Mouse (Mus musculus) heart, embryonic 15.5 days (tissue): ENCODE measurements around the gene Parp9. TPM values are rescaled to one million over a fixed set of nuclear protein-coding genes. Genes with fewer than 3 reads are reported as not detected.
A peak's percentile ranks its signal among the peaks of the same experiment; 100 is the strongest.
"Not testable (repeated sequence)": the region's sequence is repeated elsewhere in the genome, so short reads cannot be mapped to it uniquely, and the experiment has no call there.

Experiments used
- ATAC-seq: fragments of 200-750 bp; cut with Nextera tagmentation; replicated peaks from 2 replicates; pipeline ENCODE4 v1.8.0; 2017; ENCODE audit warnings: low read depth, moderate TSS enrichment; ENCODE audit not compliant: insufficient number of reproducible peaks, insufficient read depth, low FRiP score
- H3K27ac ChIP-seq: fragments of 300-500 bp; sonication (generic); 2 replicates; pipeline ENCODE4 v1.5.1; 2015; ENCODE audit warnings: mild to moderate bottlenecking, inconsistent platforms
- H3K27me3 ChIP-seq: fragments of 300-500 bp; sonication (generic); 2 replicates; pipeline ENCODE4 v1.6.1; 2015; ENCODE audit warnings: inconsistent platforms
- H3K36me3 ChIP-seq: fragments of 300-500 bp; sonication (generic); 2 replicates; pipeline ENCODE4 v1.6.1; 2015; ENCODE audit warnings: mild to moderate bottlenecking, inconsistent platforms
- H3K4me1 ChIP-seq: fragments of 300-500 bp; sonication (generic); replicated peaks from 2 replicates; pipeline ENCODE4 v1.6.1; 2015; ENCODE audit warnings: inconsistent platforms
- H3K4me2 ChIP-seq: fragments of 300-500 bp; sonication (generic); 2 replicates; pipeline ENCODE4 v1.6.1; 2015; ENCODE audit warnings: inconsistent platforms, mild to moderate bottlenecking, moderate library complexity
- H3K4me3 ChIP-seq: fragments of 300-500 bp; sonication (generic); 2 replicates; pipeline ENCODE4 v1.5.1; 2015; ENCODE audit warnings: mild to moderate bottlenecking, inconsistent platforms
- H3K9ac ChIP-seq: fragments of 300-500 bp; sonication (generic); 2 replicates; pipeline ENCODE4 v1.6.1; 2015; ENCODE audit warnings: mild to moderate bottlenecking, inconsistent platforms
- H3K9me3 ChIP-seq: fragments of 300-500 bp; sonication (generic); replicated peaks from 2 replicates; pipeline ENCODE4 v1.6.1; 2016; ENCODE audit warnings: inconsistent platforms
- WGBS: fragments of 180-500 bp; shearing (Covaris S2); methylation state at CpG from one replicate; pipeline ENCODE4 v1.1.7; 2015; ENCODE audit warnings: mixed read lengths; 5-methylcytosine and 5-hydroxymethylcytosine counted together
- polyA plus RNA-seq: library from polyadenylated mRNA; unstranded; fragments of >200 nt; fragmentation: Nextera tagmentation; extraction: Ambion mirVana; gene quantifications from 2 replicates; pipeline ENCODE4 v1.2.1, GENCODE M21; 2015

The Parp9 gene
- 8.4 and 11.1 TPM in 2 replicates for polyA plus RNA-seq

DNA sequence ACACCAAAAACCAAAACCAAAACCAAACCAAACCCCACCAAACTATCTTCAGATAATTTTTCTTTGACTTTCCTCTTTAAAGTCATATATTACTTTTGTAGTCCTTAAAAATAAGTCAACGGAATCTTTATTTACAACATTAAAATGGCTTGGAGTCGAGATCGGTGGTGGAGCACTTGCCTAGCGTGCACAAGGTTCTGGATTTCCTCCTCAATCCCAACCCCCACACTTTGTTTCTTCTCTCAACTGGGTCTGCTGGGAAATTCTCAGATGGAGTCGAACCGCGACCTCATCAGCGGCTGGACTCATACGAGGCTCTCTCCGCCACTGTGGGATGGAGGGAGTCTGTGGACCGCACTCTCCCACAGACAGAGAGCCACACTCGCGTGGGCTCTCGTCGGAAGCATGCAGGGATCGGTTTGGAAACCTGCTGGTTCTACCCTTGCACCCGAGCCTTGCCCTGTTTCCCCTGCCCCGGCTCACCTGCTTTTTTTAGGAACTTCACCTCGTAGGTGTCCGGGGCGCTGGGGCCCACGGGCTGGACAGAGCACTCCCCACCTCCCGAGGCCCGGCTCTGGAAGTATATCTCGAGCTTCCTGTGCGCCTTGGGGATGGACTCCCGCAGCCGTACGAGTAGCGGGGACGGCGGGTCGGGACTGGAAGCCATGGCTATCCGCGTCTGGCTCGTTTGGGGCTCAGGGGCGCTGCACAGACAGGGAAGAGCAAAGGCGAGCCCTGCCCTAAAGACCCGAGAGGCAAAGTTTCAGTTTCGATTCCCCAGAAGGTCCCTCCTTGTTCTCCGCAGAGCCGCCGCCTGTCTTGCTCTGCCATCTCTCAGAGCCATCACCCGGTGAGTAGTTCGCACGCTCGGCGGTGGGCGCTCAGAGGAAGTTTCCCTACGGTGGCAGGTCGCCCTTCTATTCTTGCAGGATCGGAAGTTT is at the start of gene Parp9, which contains the start of gene Dtx3l:
Gene Parp9, plus strand, starts transcription at position 260 of the 941 bp plus-strand sequence.
Gene Dtx3l, minus strand, starts transcription at position 941 of the 941 bp plus-strand sequence.
- peak within 1 kb of the TSS; percentile 74 for H3K4me2 ChIP-seq
- H3K9me3 ChIP-seq, result no peaks in the 10 kb centered on the region
- peak within 1 kb of the TSS; percentile 80 for H3K9ac ChIP-seq
- peak within 1 kb of the TSS; percentile 78 for H3K27ac ChIP-seq
- H3K27me3 ChIP-seq, result no peaks in the 10 kb centered on the region
- peak; percentile 54 for ATAC-seq
- peak within 1 kb of the TSS; percentile 81 for H3K4me3 ChIP-seq
- H3K36me3 ChIP-seq, result peaks cover 6% of the 10 kb centered on the region; the same call in 1 of the 2 replicates
- 1% methylated on average over 52 of the region's 52 CpGs for WGBS
- H3K4me1 ChIP-seq, result peaks cover 8% of the 10 kb centered on the region; the same call in 1 of the 2 replicates

DNA sequence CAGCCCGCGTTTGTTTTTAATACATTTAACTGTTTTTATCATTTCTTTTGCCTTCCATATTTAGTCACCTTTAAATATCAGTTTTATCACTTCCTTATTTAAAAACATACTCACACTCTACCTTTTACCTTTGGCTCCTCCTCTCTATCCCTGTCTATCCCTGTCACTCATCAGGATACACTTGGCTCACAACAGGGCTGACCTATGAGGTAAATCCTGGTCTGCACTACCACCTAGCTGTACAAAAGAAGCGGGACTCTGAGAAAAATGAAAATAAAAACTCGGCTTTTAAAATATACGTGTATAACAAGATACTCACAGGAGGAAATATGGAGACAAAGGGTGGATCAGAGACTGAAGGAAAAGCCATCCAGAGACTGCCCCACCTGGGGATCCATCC is 49.4 kb upstream of the Parp9 start:
- H3K4me2 ChIP-seq, result no peak overlapping the region
- 86% methylated on average over 5 of the region's 5 CpGs for WGBS
- H3K9ac ChIP-seq, result no peak overlapping the region
- no peaks in the 10 kb centered on the region for H3K27me3 ChIP-seq
- no peaks in the 10 kb centered on the region for H3K4me1 ChIP-seq
- H3K9me3 ChIP-seq, result no peaks in the 10 kb centered on the region
- H3K4me3 ChIP-seq, result no peak overlapping the region
- no peak for ATAC-seq
- H3K36me3 ChIP-seq, result no peaks in the 10 kb centered on the region
- no peak overlapping the region for H3K27ac ChIP-seq

- H3K27ac ChIP-seq, result no peak overlapping the region
- no peak for ATAC-seq
- WGBS, result 77% methylated on average over 3 of the region's 3 CpGs
Measured at GRCm38 (mm10) chr16:35890645-35891044, 47.6 kb upstream of the Parp9 start.

DNA sequence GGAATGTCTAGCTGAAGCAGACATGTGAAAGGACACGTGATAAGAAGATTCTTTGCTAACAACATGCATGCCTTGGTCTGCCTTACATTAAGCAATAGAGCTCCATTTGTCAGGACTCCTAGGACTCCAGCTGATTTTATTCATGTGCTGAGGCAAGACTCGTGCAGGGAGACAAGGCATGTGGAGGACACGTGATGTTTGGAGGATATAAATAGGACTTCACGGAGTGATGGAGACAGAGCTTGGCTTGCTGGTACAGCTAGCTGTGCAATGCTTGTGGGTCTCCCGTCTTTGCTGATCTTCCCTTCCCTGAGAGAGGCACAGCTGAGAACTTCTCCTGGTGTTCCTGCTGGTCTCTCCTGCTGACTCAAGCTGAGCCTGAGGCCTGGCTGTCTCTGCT is 46.7 kb upstream of the Parp9 start:
- not testable (repeated sequence) for ATAC-seq, H3K27me3 ChIP-seq, H3K4me2 ChIP-seq, H3K27ac ChIP-seq, H3K36me3 ChIP-seq, H3K9ac ChIP-seq, H3K9me3 ChIP-seq, H3K4me1 ChIP-seq, H3K4me3 ChIP-seq
- 47% methylated on average over 5 of the region's 5 CpGs for WGBS

More at GRCm38 (mm10) chr16:35890645-35891044, 47.6 kb upstream of the Parp9 start:
- no peaks in the 10 kb centered on the region for H3K36me3 ChIP-seq
- no peaks in the 10 kb centered on the region for H3K27me3 ChIP-seq
- H3K4me2 ChIP-seq, result no peak overlapping the region
- no peaks in the 10 kb centered on the region for H3K9me3 ChIP-seq
- no peaks in the 10 kb centered on the region for H3K4me1 ChIP-seq
- H3K9ac ChIP-seq, result no peak overlapping the region
- no peak overlapping the region for H3K4me3 ChIP-seq

GRCm38 (mm10) chr16:35894997-35895396 is 43.3 kb upstream of the Parp9 start:
- no peak overlapping the region for H3K4me3 ChIP-seq
- H3K9ac ChIP-seq, result no peak overlapping the region
- ATAC-seq, result no peak
- no peak overlapping the region for H3K4me2 ChIP-seq
- H3K27me3 ChIP-seq, result no peaks in the 10 kb centered on the region
- WGBS, result 55% methylated on average over 6 of the region's 6 CpGs
- H3K4me1 ChIP-seq, result no peaks in the 10 kb centered on the region
- no peak overlapping the region for H3K27ac ChIP-seq
- H3K36me3 ChIP-seq, result no peaks in the 10 kb centered on the region
- H3K9me3 ChIP-seq, result no peaks in the 10 kb centered on the region

GRCm38 (mm10) chr16:35900541-35900940 is 37.7 kb upstream of the Parp9 start:
- Histone ChIP-seq H3K4me3 (no peak overlapping the region), H3K9ac (no peak overlapping the region), H3K9me3 (no peaks in the 10 kb centered on the region), H3K4me2 (no peak overlapping the region), H3K4me1 (no peaks in the 10 kb centered on the region), H3K27me3 (no peaks in the 10 kb centered on the region), H3K27ac (no peak overlapping the region), H3K36me3 (no peaks in the 10 kb centered on the region)
- ATAC-seq, result no peak
- 72% methylated on average over 3 of the region's 3 CpGs for WGBS

- H3K27me3 ChIP-seq, result no peaks in the 10 kb centered on the region
- H3K4me3 ChIP-seq, result no peak overlapping the region
- no peak for ATAC-seq
- H3K9ac ChIP-seq, result no peak overlapping the region
- H3K27ac ChIP-seq, result no peak overlapping the region
- no peak overlapping the region for H3K4me2 ChIP-seq
- H3K36me3 ChIP-seq, result no peaks in the 10 kb centered on the region
- H3K4me1 ChIP-seq, result peaks cover 9% of the 10 kb centered on the region
- 83% methylated on average over 6 of the region's 6 CpGs for WGBS
- no peaks in the 10 kb centered on the region for H3K9me3 ChIP-seq
Measured at GRCm38 (mm10) chr16:35903014-35903640, 35.1 kb upstream of the Parp9 start.

- H3K27me3 ChIP-seq, result no peaks in the 10 kb centered on the region
- H3K9ac ChIP-seq, result no peak overlapping the region
- no peak overlapping the region for H3K4me2 ChIP-seq
- no peaks in the 10 kb centered on the region for H3K9me3 ChIP-seq
- H3K36me3 ChIP-seq, result no peaks in the 10 kb centered on the region
- H3K4me1 ChIP-seq, result peaks cover 9% of the 10 kb centered on the region
- no peak overlapping the region for H3K4me3 ChIP-seq
- H3K27ac ChIP-seq, result no peak overlapping the region
- ATAC-seq, result no peak
- 77% methylated on average over 4 of the region's 4 CpGs for WGBS
Measured at GRCm38 (mm10) chr16:35904121-35904736, 34.0 kb upstream of the Parp9 start.

GRCm38 (mm10) chr16:35905355-35905754 is 32.9 kb upstream of the Parp9 start:
- no peak overlapping the region for H3K4me3 ChIP-seq
- no peak overlapping the region for H3K27ac ChIP-seq
- peaks cover 9% of the 10 kb centered on the region for H3K4me1 ChIP-seq
- H3K9ac ChIP-seq, result no peak overlapping the region
- WGBS, result 85% methylated on average over 3 of the region's 3 CpGs
- no peak for ATAC-seq
- no peaks in the 10 kb centered on the region for H3K36me3 ChIP-seq
- H3K9me3 ChIP-seq, result no peaks in the 10 kb centered on the region
- no peak overlapping the region for H3K4me2 ChIP-seq
- H3K27me3 ChIP-seq, result no peaks in the 10 kb centered on the region

DNA sequence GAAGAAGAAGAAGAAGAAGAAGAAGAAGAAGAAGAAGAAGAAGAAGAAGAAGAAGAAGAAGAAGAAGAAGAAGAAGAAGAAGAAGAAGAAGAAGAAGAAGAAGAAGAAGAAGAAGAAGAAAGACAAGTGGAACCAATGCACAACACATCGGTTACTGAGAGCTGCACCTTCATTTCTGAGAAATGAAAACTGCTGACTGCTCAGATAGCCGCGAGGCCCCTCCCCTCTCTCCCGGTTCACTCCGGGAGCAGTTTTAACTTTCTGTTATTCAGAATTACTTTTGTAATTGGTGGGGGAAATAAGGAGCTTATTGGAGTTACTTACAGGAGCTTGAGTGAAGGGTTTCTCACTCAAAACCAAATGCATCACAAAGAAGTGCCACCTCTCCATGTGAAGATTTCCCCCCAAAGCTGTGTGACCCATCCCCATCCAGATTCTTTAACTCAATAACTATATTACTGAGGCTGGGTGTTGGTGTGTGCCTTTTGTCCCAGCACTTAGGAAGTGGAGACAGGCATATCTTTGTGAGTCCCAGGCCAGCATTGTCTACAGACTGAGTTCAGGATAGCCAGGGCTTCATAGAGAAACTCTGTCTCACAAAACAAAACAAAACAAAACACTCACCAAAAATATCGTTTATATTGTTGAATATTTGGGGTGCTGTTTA is 32.3 kb upstream of the Parp9 start:
- Histone ChIP-seq H3K36me3 (no peaks in the 10 kb centered on the region), H3K4me3 (no peak overlapping the region), H3K27me3 (no peaks in the 10 kb centered on the region), H3K9ac (no peak overlapping the region), H3K9me3 (no peaks in the 10 kb centered on the region), H3K4me1 (peaks cover 9% of the 10 kb centered on the region), H3K4me2 (no peak overlapping the region), H3K27ac (no peak overlapping the region)
- no peak for ATAC-seq
- WGBS, result 66% methylated on average over 6 of the region's 6 CpGs

- no peaks in the 10 kb centered on the region for H3K36me3 ChIP-seq
- ATAC-seq, result no peak
- H3K4me1 ChIP-seq, result peaks cover 9% of the 10 kb centered on the region
- no peaks in the 10 kb centered on the region for H3K9me3 ChIP-seq
- no peak overlapping the region for H3K9ac ChIP-seq
- 72% methylated on average over 7 of the region's 7 CpGs for WGBS
- no peaks in the 10 kb centered on the region for H3K27me3 ChIP-seq
- H3K4me2 ChIP-seq, result no peak overlapping the region
- H3K27ac ChIP-seq, result no peak overlapping the region
- H3K4me3 ChIP-seq, result no peak overlapping the region
Measured at GRCm38 (mm10) chr16:35906887-35907286, 31.4 kb upstream of the Parp9 start.
